Mouse (Mus musculus) heart, embryonic 14.5 days (tissue): ENCODE data around the gene Pi4kb. TPM values are rescaled to one million over a fixed set of nuclear protein-coding genes. Genes with fewer than 3 reads are reported as not detected.

ENCODE experiments used
- ATAC-seq: fragments of 200-750 bp; cut with Nextera tagmentation; 2 replicates; pipeline ENCODE4 v1.8.0; 2017; ENCODE audit warnings: low read depth, moderate TSS enrichment; ENCODE audit not compliant: insufficient number of reproducible peaks, insufficient read depth, low FRiP score
- H3K27ac ChIP-seq, 2 experiments: fragments of 200-500 bp in 1 of 2; fragments of 300-500 bp in 1 of 2; sonication (generic) in 1 of 2; replicated peaks in 1 of 2; 2 replicates each; pipeline ENCODE4 v1.5.1; 2012 to 2014; ENCODE audit warnings: low read depth in 2 of 2, low read length in 2 of 2, control low read depth in 1 of 2, mild to moderate bottlenecking in 1 of 2, mixed read lengths in 1 of 2; ENCODE audit not compliant: control insufficient read depth in 1 of 2, insufficient read depth in 1 of 2
- H3K27me3 ChIP-seq: fragments of 300-500 bp; sonication (generic); 2 replicates; pipeline ENCODE4 v1.6.1; 2014; ENCODE audit warnings: mild to moderate bottlenecking, low read length, control low read depth; ENCODE audit not compliant: control insufficient read depth, insufficient read depth
- H3K36me3 ChIP-seq: fragments of 300-500 bp; sonication (generic); 2 replicates; pipeline ENCODE4 v1.6.1; 2014; ENCODE audit warnings: mild to moderate bottlenecking, control low read depth, low read length, mixed read lengths; ENCODE audit not compliant: control insufficient read depth, insufficient read depth
- H3K4me1 ChIP-seq, 2 experiments: fragments of 200-500 bp in 1 of 2; fragments of 300-500 bp in 1 of 2; sonication (generic) in 1 of 2; 2 replicates each; pipeline ENCODE4 v1.6.1; 2012 to 2014; ENCODE audit warnings: low read length in 2 of 2, control low read depth in 1 of 2, mixed read lengths in 1 of 2; ENCODE audit not compliant: control insufficient read depth in 2 of 2, insufficient read depth in 2 of 2
- H3K4me2 ChIP-seq: fragments of 300-500 bp; sonication (generic); 2 replicates; pipeline ENCODE4 v1.6.1; 2014; ENCODE audit warnings: mild to moderate bottlenecking, low read length
- H3K4me3 ChIP-seq, 2 experiments: fragments of 200-500 bp in 1 of 2; fragments of 300-500 bp in 1 of 2; sonication (generic) in 1 of 2; 2 replicates each; pipeline ENCODE4 v1.5.1; 2012 to 2014; ENCODE audit warnings: low read length in 2 of 2, mild to moderate bottlenecking in 2 of 2, control low read depth in 1 of 2, low read depth in 1 of 2, moderate library complexity in 1 of 2; ENCODE audit not compliant: control insufficient read depth in 1 of 2, insufficient read depth in 1 of 2
- H3K9ac ChIP-seq: fragments of 300-500 bp; sonication (generic); 2 replicates; pipeline ENCODE4 v1.6.1; 2014; ENCODE audit warnings: mild to moderate bottlenecking, low read length
- H3K9me3 ChIP-seq: fragments of 300-500 bp; sonication (generic); 2 replicates; pipeline ENCODE4 v1.6.1; 2016; ENCODE audit warnings: low read length, control low read depth; ENCODE audit not compliant: control insufficient read depth
- WGBS: fragments of 180-500 bp; shearing (Covaris S2); extraction: QIAGEN DNeasy Blood & Tissue Kit; methylation state at CpG from one replicate; pipeline ENCODE4 v1.1.7; 2014; 5-methylcytosine and 5-hydroxymethylcytosine counted together
- polyA plus RNA-seq: library from polyadenylated mRNA; unstranded; fragments of >200 nt; fragmentation: Nextera tagmentation; extraction: Ambion mirVana; gene quantifications from 2 replicates; pipeline ENCODE4 v1.2.1, GENCODE M21; 2014

Gene Pi4kb
- polyA plus RNA-seq, 1 experiment from 2014 or later = 17.4 TPM

DNA sequence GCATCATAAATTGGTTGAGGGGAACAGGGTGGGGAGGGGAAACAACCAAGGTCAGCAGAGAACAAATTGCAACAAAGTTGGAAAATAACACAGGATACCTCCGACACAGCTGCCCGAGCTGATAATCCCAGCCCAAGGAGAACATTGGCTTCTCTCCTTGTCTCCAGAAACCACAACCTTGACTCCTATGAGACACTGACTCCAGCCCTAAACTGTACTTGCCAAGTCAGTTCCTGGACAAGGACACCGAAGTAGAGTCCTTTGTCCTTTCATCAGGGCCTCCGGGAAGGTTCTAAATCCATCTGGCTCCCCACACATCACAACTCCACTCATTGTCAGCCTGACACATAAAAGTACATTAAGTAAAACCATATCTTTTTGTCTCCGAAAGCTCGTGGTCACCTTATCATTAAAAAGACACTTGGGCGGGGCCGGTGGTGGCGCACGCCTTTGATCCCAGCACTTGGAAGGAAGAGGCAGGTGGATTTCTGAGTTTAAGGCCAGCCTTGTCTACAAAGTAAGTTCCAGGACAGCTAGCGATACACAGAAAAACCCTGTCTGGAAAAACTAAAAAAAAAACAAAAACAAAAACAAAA, 72.0 kb downstream of the Pi4kb start:
- Histone ChIP-seq H3K27me3 (no peaks in the 10 kb centered on the region), H3K27ac (no peak overlapping the region), H3K36me3 (no peaks in the 10 kb centered on the region), H3K4me1 (peaks cover 0 to 8% of the 10 kb centered on the region in 2 experiments; a peak in 2 of 4 replicates), H3K9me3 (no peaks in the 10 kb centered on the region), H3K4me3 (no peak overlapping the region), H3K9ac (no peak overlapping the region), H3K4me2 (no peak overlapping the region)
- 72% methylated on average over 11 of the region's 11 CpGs for WGBS
- no peak for ATAC-seq

DNA sequence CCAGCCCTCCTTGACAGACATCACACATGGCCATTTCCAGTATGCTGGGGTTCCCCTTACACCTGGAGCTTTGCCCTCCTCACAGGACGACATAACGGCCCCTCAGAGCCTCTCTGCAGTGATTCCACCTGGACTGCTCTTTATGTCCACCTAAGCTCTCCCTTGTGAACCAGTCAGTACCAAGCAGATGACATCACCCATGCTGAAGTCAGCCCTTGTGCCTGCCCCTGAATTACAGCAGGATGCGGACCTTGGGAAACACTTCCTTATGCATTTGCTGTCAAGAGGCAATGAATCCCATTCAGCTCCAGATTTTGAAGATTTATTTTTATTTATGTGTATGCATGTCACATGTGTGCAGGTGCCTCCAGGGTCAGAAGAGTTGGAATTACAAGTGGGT, 73.4 kb downstream of the Pi4kb start:
- no peaks in the 10 kb centered on the region for H3K27me3 ChIP-seq
- no peak overlapping the region for H3K27ac ChIP-seq
- no peaks in the 10 kb centered on the region for H3K36me3 ChIP-seq
- no peak overlapping the region for H3K4me3 ChIP-seq
- no peak for ATAC-seq
- WGBS = 58% methylated on average over 3 of the region's 3 CpGs
- H3K9me3 ChIP-seq = no peaks in the 10 kb centered on the region
- H3K4me1 ChIP-seq = peaks cover 0 to 3% of the 10 kb centered on the region in 2 experiments; a peak in 1 of 4 replicates
- H3K4me2 ChIP-seq = no peak overlapping the region
- H3K9ac ChIP-seq = no peak overlapping the region

DNA sequence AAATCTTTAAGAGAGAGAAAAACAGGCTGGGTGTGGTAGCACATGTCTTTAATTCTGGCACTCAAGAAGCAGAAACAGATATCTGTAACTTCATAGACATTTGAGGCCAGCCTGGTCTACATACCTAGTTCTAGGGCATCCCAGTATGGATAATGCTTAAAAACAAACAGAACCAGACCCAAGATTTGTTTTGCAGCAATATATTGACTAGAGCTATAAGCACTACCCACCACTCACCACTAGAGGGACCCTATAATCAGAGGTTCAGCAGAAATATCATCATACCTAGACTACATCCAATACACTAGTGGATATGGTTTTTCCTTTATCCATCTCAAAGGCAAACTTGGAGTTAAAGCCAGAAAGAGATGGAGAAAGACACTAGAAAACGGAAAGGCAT, 78.4 kb downstream of the Pi4kb start:
- 29% methylated on average over 1 of the region's 1 CpGs for WGBS
- no peak overlapping the region for H3K4me2 ChIP-seq
- no peaks in the 10 kb centered on the region for H3K27me3 ChIP-seq
- no peak for ATAC-seq
- H3K36me3 ChIP-seq = peaks cover 8% of the 10 kb centered on the region
- no peak overlapping the region for H3K27ac ChIP-seq
- H3K4me3 ChIP-seq = no peak overlapping the region
- no peak overlapping the region for H3K9ac ChIP-seq
- H3K4me1 ChIP-seq = peaks cover 16 to 33% of the 10 kb centered on the region in 2 experiments
- no peaks in the 10 kb centered on the region for H3K9me3 ChIP-seq

DNA sequence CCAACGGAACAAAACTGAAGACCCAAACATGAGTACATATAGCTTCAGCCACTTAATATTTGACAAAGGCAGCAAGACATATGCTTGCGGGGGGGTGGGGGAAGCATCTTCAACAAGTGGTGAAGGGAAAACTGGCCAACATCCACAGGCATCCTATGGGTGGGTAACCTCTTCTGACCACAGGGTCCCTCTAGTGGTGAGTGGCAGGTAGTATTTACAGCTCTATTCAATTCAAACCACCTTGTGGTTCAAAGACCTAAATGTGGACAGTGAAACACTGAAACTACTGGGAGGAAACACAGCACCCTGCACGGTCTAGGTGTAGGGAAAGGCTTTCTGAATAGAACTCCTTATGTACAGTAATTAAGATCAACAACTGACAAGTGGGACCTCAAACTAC, 79.2 kb downstream of the Pi4kb start:
- Histone ChIP-seq H3K27ac (0 out of 4 replicates have a peak overlapping the region, but pooled peaks of 1 of the 2 experiments have one; percentile 44), H3K4me3 (no peak overlapping the region), H3K4me1 (peaks cover 16 to 33% of the 10 kb centered on the region in 2 experiments), H3K36me3 (peaks cover 16% of the 10 kb centered on the region), H3K9ac (no peak overlapping the region), H3K27me3 (no peaks in the 10 kb centered on the region), H3K4me2 (no peak overlapping the region), H3K9me3 (no peaks in the 10 kb centered on the region)
- no peak for ATAC-seq
- WGBS = 34% methylated on average over 3 of the region's 3 CpGs

DNA sequence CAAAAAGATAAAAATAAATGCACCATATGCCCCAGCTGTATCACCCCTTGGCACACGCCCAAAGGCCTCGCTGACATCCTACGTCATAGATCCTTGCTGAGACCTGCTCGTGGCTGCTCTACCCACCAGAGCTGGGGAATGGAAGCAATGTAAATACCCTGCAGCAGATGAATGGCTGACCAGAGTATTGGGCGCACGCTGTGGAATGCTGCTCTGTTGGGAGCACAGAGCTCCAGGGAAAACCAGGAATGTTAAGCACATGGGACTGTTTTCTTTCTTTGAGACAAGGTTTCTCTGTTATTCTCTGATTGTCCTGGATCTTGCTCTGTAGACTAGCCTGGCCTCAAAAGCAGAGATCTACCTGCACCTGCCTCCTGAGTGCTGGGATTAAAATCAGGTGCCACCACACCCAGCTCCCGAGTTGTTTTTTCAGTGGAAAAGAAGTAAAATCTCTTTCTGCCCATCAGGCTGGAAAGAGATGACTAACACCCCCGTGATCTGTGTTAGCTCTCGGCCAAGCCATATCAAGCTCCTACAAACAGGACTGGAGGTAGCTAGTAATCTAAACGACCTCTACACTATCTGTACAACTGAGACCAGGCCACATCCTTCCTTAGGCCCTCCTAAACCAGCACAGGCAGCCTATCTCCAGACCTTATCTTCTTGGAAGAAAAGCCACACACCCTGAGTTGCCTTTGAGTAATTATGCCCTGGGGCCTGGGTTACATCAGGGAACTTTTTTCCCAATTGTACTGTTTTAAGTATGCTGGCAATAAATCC, 80.1 kb downstream of the Pi4kb start:
- Histone ChIP-seq H3K4me3 (no peak overlapping the region), H3K9me3 (no peaks in the 10 kb centered on the region), H3K27me3 (no peaks in the 10 kb centered on the region), H3K9ac (peak overlapping the region; percentile 27; the same call in 1 of the 2 replicates), H3K4me1 (peaks cover 16 to 33% of the 10 kb centered on the region in 2 experiments), H3K27ac (peak overlapping the region; percentile 74 to 87), H3K36me3 (peaks cover 25% of the 10 kb centered on the region), H3K4me2 (peak overlapping the region; percentile 39)
- peak; percentile 68 for ATAC-seq
- 3% methylated on average over 10 of the region's 10 CpGs for WGBS

DNA sequence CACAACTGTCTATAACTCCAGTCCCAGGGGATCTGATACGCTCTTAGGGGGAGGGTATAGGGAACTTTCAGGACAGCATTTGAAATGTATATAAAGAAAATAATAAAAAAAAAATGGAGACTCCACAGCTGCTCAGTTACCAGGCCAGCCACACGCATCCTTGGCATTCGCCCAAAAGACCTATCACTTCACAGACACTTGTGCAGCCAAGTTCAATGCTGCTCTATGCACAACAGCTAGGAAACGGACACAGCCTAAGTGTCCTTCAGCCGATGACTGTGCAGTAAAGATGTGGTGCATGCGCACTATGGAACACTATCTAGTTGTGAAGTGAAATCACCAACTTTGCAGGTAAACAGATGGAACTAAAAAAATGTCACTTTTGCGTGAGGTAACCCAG, 81.7 kb downstream of the Pi4kb start:
- no peak for ATAC-seq
- peaks cover 41% of the 10 kb centered on the region for H3K36me3 ChIP-seq
- WGBS = 56% methylated on average over 7 of the region's 7 CpGs
- H3K4me2 ChIP-seq = no peak overlapping the region
- peak overlapping the region; percentile 44 to 87; a peak in 3 of 4 replicates for H3K27ac ChIP-seq
- no peaks in the 10 kb centered on the region for H3K27me3 ChIP-seq
- peaks cover 16 to 33% of the 10 kb centered on the region in 2 experiments for H3K4me1 ChIP-seq
- H3K4me3 ChIP-seq = no peak overlapping the region
- H3K9ac ChIP-seq = no peak overlapping the region; the same call in 1 of the 2 replicates
- no peaks in the 10 kb centered on the region for H3K9me3 ChIP-seq
